Mouse (Mus musculus) embryonic facial prominence, embryonic 15.5 days (tissue): ENCODE measurements around the gene Sag. TPM values are rescaled to one million over a fixed set of nuclear protein-coding genes. Genes with fewer than 3 reads are reported as not detected.

Source experiments
- ATAC-seq: fragments of 200-750 bp; cut with Nextera tagmentation; 2 replicates; pipeline ENCODE4 v1.8.0; 2017; ENCODE audit warnings: low read depth, moderate TSS enrichment; ENCODE audit not compliant: insufficient number of reproducible peaks, low FRiP score, low TSS enrichment
- H3K27ac ChIP-seq: fragments of 300-500 bp; sonication (generic); replicated peaks from 2 replicates; pipeline ENCODE4 v1.5.1; 2015; ENCODE audit warnings: mild to moderate bottlenecking, inconsistent platforms
- H3K27me3 ChIP-seq: fragments of 300-500 bp; sonication (generic); 2 replicates; pipeline ENCODE4 v1.6.1; 2015; ENCODE audit warnings: inconsistent platforms
- H3K36me3 ChIP-seq: fragments of 300-500 bp; sonication (generic); 2 replicates; pipeline ENCODE4 v1.6.1; 2015; ENCODE audit warnings: mild to moderate bottlenecking, inconsistent platforms
- H3K4me1 ChIP-seq: fragments of 300-500 bp; sonication (generic); 2 replicates; pipeline ENCODE4 v1.6.1; 2015; ENCODE audit warnings: inconsistent platforms
- H3K4me2 ChIP-seq: fragments of 300-500 bp; sonication (generic); replicated peaks from 2 replicates; pipeline ENCODE4 v1.6.1; 2015; ENCODE audit warnings: mild to moderate bottlenecking, inconsistent platforms
- H3K4me3 ChIP-seq: fragments of 300-500 bp; sonication (generic); replicated peaks from 2 replicates; pipeline ENCODE4 v1.5.1; 2015; ENCODE audit warnings: mild to moderate bottlenecking, inconsistent platforms
- H3K9ac ChIP-seq: fragments of 300-500 bp; sonication (generic); 2 replicates; pipeline ENCODE4 v1.6.1; 2015; ENCODE audit warnings: inconsistent platforms
- H3K9me3 ChIP-seq: fragments of 300-500 bp; sonication (generic); replicated peaks from 2 replicates; pipeline ENCODE4 v1.6.1; 2016; ENCODE audit warnings: inconsistent platforms
- WGBS: fragments of 180-500 bp; shearing (Covaris S2); methylation state at CpG from one replicate; pipeline ENCODE4 v1.1.7; 2015; 5-methylcytosine and 5-hydroxymethylcytosine counted together
- polyA plus RNA-seq: library from polyadenylated mRNA; unstranded; fragments of >200 nt; fragmentation: Nextera tagmentation; extraction: Ambion mirVana; gene quantifications from 2 replicates; pipeline ENCODE4 v1.2.1, GENCODE M21; 2015

Sag gene
- polyA plus RNA-seq, 1 experiment from 2014 or later = 2.7 TPM

DNA sequence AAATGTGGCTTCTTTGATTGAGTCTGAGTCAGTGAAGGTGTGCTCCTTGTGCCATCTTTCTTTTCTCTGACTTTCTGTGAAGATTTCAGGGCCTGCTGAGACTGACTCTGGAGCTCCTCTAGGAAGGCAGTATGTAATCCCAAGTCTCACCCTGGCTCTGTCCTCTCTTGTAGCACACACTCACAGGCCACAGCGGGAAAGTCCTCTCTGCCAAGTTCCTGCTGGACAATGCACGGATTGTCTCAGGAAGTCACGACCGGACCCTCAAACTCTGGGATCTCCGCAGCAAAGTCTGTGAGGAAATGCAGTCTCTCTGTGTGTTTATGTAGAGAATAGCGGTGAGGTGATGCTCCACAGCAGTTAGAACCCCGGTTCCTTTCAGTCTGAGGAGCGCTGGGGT is 17.8 kb upstream of the Sag start:
- H3K27me3 ChIP-seq = no peaks in the 10 kb centered on the region
- peaks cover 79% of the 10 kb centered on the region for H3K36me3 ChIP-seq
- H3K9me3 ChIP-seq = no peaks in the 10 kb centered on the region
- H3K4me2 ChIP-seq = no peak overlapping the region
- H3K4me3 ChIP-seq = no peak overlapping the region
- no peak overlapping the region for H3K9ac ChIP-seq
- ATAC-seq = no peak
- H3K27ac ChIP-seq = 0 out of 2 replicates have a peak overlapping the region, but pooled peaks have one; percentile 17
- H3K4me1 ChIP-seq = no peaks in the 10 kb centered on the region
- 83% methylated on average over 8 of the region's 8 CpGs for WGBS

GRCm38 (mm10) chr1:87786251-87786650 is 17.2 kb upstream of the Sag start:
- Histone ChIP-seq H3K4me3 (no peak overlapping the region), H3K27me3 (no peaks in the 10 kb centered on the region), H3K4me1 (no peaks in the 10 kb centered on the region), H3K36me3 (peaks cover 79% of the 10 kb centered on the region), H3K4me2 (no peak overlapping the region), H3K9ac (no peak overlapping the region), H3K27ac (no peak overlapping the region), H3K9me3 (no peaks in the 10 kb centered on the region)
- ATAC-seq = no peak
- 63% methylated on average over 7 of the region's 7 CpGs for WGBS

DNA sequence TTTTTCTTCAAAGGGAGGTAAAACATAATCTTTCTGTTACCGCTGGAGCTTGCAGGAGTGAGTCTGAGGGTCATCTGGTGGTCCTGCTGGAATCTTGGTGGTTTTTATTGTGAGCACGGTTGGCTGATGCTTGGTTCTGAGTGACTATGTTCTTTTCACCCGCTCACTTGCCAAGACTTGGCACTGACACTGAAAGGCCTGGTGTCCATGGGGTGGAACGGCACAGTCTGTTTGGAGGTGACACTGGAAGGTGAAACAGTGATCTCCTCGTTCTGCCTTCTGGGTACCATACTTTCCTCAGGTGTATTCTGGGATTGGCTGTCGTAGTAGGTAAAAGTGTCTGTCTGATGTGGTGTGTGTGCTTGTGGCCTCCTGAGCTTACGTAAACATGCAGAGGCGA is 13.8 kb upstream of the Sag start:
- no peak for ATAC-seq
- 84% methylated on average over 8 of the region's 8 CpGs for WGBS
- Histone ChIP-seq H3K9ac (no peak overlapping the region), H3K27me3 (no peaks in the 10 kb centered on the region), H3K4me1 (no peaks in the 10 kb centered on the region), H3K36me3 (peaks cover 84% of the 10 kb centered on the region), H3K4me2 (no peak overlapping the region), H3K27ac (no peak overlapping the region), H3K4me3 (no peak overlapping the region), H3K9me3 (no peaks in the 10 kb centered on the region)

GRCm38 (mm10) chr1:87792438-87793137 is 10.9 kb upstream of the Sag start:
- H3K27ac ChIP-seq = no peak overlapping the region
- ATAC-seq = no peak
- no peak overlapping the region for H3K4me3 ChIP-seq
- no peaks in the 10 kb centered on the region for H3K27me3 ChIP-seq
- no peaks in the 10 kb centered on the region for H3K9me3 ChIP-seq
- H3K36me3 ChIP-seq = peaks cover 58% of the 10 kb centered on the region
- 75% methylated on average over 4 of the region's 4 CpGs for WGBS
- no peak overlapping the region for H3K4me2 ChIP-seq
- no peaks in the 10 kb centered on the region for H3K4me1 ChIP-seq
- no peak overlapping the region for H3K9ac ChIP-seq

DNA sequence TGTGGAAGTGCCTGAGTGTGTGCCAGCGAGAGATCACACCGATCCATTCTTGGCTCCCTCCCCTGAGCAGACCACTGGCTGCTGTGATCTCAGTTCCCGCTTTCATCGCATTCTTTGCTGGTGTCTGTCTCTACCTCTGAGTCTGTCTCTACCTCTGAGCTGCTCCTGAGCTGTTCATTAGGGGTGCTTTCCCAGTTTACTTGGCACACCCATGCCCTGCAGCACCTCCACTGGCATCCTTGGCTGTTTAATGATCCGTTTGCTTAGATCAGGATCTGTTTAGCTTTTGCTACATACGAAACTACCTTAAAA is 10.4 kb upstream of the Sag start:
- no peaks in the 10 kb centered on the region for H3K4me1 ChIP-seq
- no peak overlapping the region for H3K4me2 ChIP-seq
- H3K9me3 ChIP-seq = no peaks in the 10 kb centered on the region
- no peak for ATAC-seq
- H3K27ac ChIP-seq = no peak overlapping the region
- H3K27me3 ChIP-seq = no peaks in the 10 kb centered on the region
- peaks cover 55% of the 10 kb centered on the region for H3K36me3 ChIP-seq
- H3K4me3 ChIP-seq = no peak overlapping the region
- 85% methylated on average over 6 of the region's 6 CpGs for WGBS
- H3K9ac ChIP-seq = no peak overlapping the region

- Histone ChIP-seq H3K4me2 (no peak overlapping the region), H3K36me3 (peaks cover 18% of the 10 kb centered on the region), H3K27me3 (no peaks in the 10 kb centered on the region), H3K9ac (no peak overlapping the region), H3K9me3 (no peaks in the 10 kb centered on the region), H3K4me3 (no peak overlapping the region), H3K27ac (no peak overlapping the region), H3K4me1 (no peaks in the 10 kb centered on the region)
- 91% methylated on average over 1 of the region's 1 CpGs for whole genome bisulfite sequencing
- ATAC-seq = no peak
Observed at GRCm38 (mm10) chr1:87797702-87798101, 5.8 kb upstream of the Sag start.

DNA sequence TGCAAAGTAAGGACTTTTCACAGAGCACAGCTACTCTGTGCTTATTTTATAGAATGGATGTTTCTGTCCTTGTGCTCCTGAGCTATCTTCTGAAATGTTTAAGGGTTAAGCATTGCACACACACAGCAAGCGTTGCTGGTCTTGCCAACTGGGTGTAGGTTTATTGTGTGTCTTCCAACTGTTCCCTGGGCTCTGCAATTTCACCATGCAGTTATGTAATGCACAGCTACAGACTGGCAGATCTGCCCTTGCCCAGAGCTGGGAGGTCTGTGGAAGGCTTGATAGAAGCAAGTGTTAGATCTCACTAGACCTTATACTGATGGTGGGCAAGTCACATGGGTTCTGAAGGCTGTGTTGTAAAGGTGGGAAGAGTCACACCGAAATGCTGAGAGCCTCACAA is 5.2 kb upstream of the Sag start:
- no peak overlapping the region for H3K4me3 ChIP-seq
- no peak for ATAC-seq
- H3K9ac ChIP-seq = no peak overlapping the region
- WGBS = 88% methylated on average over 2 of the region's 2 CpGs
- no peaks in the 10 kb centered on the region for H3K4me1 ChIP-seq
- H3K9me3 ChIP-seq = no peaks in the 10 kb centered on the region
- no peak overlapping the region for H3K4me2 ChIP-seq
- H3K36me3 ChIP-seq = peaks cover 12% of the 10 kb centered on the region
- H3K27ac ChIP-seq = no peak overlapping the region
- H3K27me3 ChIP-seq = no peaks in the 10 kb centered on the region

DNA sequence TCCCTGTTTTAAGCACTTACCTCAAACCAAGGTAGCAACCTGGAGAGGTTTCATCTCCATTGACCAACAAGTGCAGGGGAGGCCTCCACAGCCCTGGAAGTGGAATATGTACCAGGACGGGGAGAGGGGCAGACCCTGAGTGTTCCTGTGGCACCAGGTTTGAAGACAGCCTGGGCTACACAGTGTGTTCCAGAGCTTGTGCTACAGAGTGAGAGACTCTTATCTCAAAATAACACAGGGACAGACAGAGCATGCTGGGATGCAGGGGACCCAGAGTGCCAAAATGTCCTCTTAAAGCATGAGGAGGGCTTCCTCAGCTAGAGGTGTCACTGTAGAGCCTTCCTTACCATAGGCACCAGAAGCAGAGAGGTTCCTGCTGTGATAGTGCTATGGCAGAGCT is 4.3 kb downstream of the Sag start:
- H3K4me3 ChIP-seq = no peak overlapping the region
- ATAC-seq = no peak
- no peaks in the 10 kb centered on the region for H3K9me3 ChIP-seq
- H3K4me1 ChIP-seq = no peaks in the 10 kb centered on the region
- no peak overlapping the region for H3K27ac ChIP-seq
- no peak overlapping the region for H3K4me2 ChIP-seq
- H3K9ac ChIP-seq = no peak overlapping the region
- 86% methylated on average over 1 of the region's 1 CpGs for WGBS
- no peaks in the 10 kb centered on the region for H3K27me3 ChIP-seq
- no peaks in the 10 kb centered on the region for H3K36me3 ChIP-seq

GRCm38 (mm10) chr1:87811391-87811790 is 7.9 kb downstream of the Sag start:
- no peak overlapping the region for H3K27ac ChIP-seq
- H3K36me3 ChIP-seq = no peaks in the 10 kb centered on the region
- peaks cover 7% of the 10 kb centered on the region; the same call in 1 of the 2 replicates for H3K4me1 ChIP-seq
- 81% methylated on average over 7 of the region's 7 CpGs for WGBS
- no peak for ATAC-seq
- no peak overlapping the region for H3K4me2 ChIP-seq
- no peaks in the 10 kb centered on the region for H3K9me3 ChIP-seq
- no peaks in the 10 kb centered on the region for H3K27me3 ChIP-seq
- no peak overlapping the region for H3K9ac ChIP-seq
- no peak overlapping the region for H3K4me3 ChIP-seq

GRCm38 (mm10) chr1:87812061-87812460 is 8.6 kb downstream of the Sag start:
- Histone ChIP-seq H3K9me3 (no peaks in the 10 kb centered on the region), H3K27ac (no peak overlapping the region), H3K9ac (no peak overlapping the region), H3K4me3 (no peak overlapping the region), H3K4me2 (no peak overlapping the region), H3K4me1 (peaks cover 7% of the 10 kb centered on the region; the same call in 1 of the 2 replicates), H3K36me3 (no peaks in the 10 kb centered on the region), H3K27me3 (no peaks in the 10 kb centered on the region)
- no peak for ATAC-seq
- WGBS = 77% methylated on average over 10 of the region's 10 CpGs

GRCm38 (mm10) chr1:87813155-87813554 is 9.7 kb downstream of the Sag start:
- Histone ChIP-seq H3K36me3 (no peaks in the 10 kb centered on the region), H3K4me3 (no peak overlapping the region)
- ATAC-seq = no peak

DNA sequence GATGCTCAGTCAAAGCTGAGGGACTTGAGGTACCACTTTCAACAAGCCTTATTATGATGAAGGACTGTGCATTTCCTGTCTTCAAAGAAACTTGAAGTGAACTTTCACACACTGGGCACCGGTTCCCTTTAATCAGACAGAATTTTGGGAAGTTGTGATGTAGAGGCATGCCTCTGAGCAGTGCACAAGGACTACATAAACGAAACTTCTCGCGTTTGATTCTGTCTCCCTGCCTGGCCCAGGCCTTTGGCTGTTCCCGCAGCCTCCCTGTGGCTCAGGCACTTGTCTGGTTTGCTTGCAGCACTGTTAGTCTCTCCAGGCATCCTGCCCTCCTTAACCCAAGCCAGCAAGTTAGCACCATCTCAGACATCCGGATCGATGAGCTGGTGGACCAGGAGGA is 10.2 kb downstream of the Sag start:
- Histone ChIP-seq H3K36me3 (no peaks in the 10 kb centered on the region), H3K4me1 (peaks cover 7% of the 10 kb centered on the region; the same call in 1 of the 2 replicates), H3K4me3 (no peak overlapping the region), H3K9me3 (no peaks in the 10 kb centered on the region), H3K9ac (no peak overlapping the region), H3K4me2 (no peak overlapping the region), H3K27me3 (no peaks in the 10 kb centered on the region), H3K27ac (no peak overlapping the region)
- no peak for ATAC-seq
- WGBS = 62% methylated on average over 7 of the region's 7 CpGs

More at GRCm38 (mm10) chr1:87813155-87813554, 9.7 kb downstream of the Sag start:
- Histone ChIP-seq H3K9me3 (no peaks in the 10 kb centered on the region), H3K4me2 (no peak overlapping the region), H3K27me3 (no peaks in the 10 kb centered on the region), H3K9ac (no peak overlapping the region), H3K4me1 (peaks cover 7% of the 10 kb centered on the region; the same call in 1 of the 2 replicates), H3K27ac (no peak overlapping the region)
- 55% methylated on average over 6 of the region's 6 CpGs for whole genome bisulfite sequencing
